Mouse (Mus musculus) hindbrain, embryonic 14.5 days (tissue): Measurements from ENCODE around the gene Tpp2. TPM values are rescaled to one million over a fixed set of nuclear protein-coding genes. Genes with fewer than 3 reads are reported as not detected.
A peak's percentile ranks its signal among the peaks of the same experiment; 100 is the strongest.

Experiments
- ATAC-seq: fragments of 200-750 bp; cut with Nextera tagmentation; 2 replicates; pipeline ENCODE4 v1.8.0; 2017; ENCODE audit warnings: moderate number of reproducible peaks, mild to moderate bottlenecking, moderate TSS enrichment, moderate library complexity; ENCODE audit not compliant: low FRiP score
- DNase-seq: peaks from one replicate; pipeline ENCODE4 v3.0.0-alpha.2; 2015; ENCODE audit warnings: low spot score
- H3K27ac ChIP-seq: fragments of 300-500 bp; sonication (generic); 2 replicates; pipeline ENCODE4 v1.5.1; 2014; ENCODE audit warnings: mild to moderate bottlenecking, moderate library complexity
- H3K27me3 ChIP-seq: fragments of 300-500 bp; sonication (generic); 2 replicates; pipeline ENCODE4 v1.6.1; 2014; ENCODE audit warnings: mild to moderate bottlenecking, low read length, mixed read lengths; ENCODE audit not compliant: control insufficient read depth, insufficient read depth
- H3K36me3 ChIP-seq: fragments of 300-500 bp; sonication (generic); replicated peaks from 2 replicates; pipeline ENCODE4 v1.6.1; 2014; ENCODE audit not compliant: control insufficient read depth, insufficient read depth
- H3K4me1 ChIP-seq: fragments of 300-500 bp; sonication (generic); replicated peaks from 2 replicates; pipeline ENCODE4 v1.6.1; 2014; ENCODE audit warnings: antibody characterized with exemption, low read length, mixed read lengths; ENCODE audit not compliant: control insufficient read depth, insufficient read depth
- H3K4me2 ChIP-seq: fragments of 300-500 bp; sonication (generic); replicated peaks from 2 replicates; pipeline ENCODE4 v1.6.1; 2014; ENCODE audit warnings: mild to moderate bottlenecking, moderate library complexity
- H3K4me3 ChIP-seq: fragments of 300-500 bp; sonication (generic); replicated peaks from 2 replicates; pipeline ENCODE4 v1.5.1; 2014; ENCODE audit warnings: mild to moderate bottlenecking, low read length
- H3K9ac ChIP-seq: fragments of 300-500 bp; sonication (generic); 2 replicates; pipeline ENCODE4 v1.6.1; 2014
- H3K9me3 ChIP-seq: fragments of 300-500 bp; sonication (generic); 2 replicates; pipeline ENCODE4 v1.6.1; 2016; ENCODE audit warnings: low read length; ENCODE audit not compliant: control insufficient read depth
- WGBS: fragments of 180-500 bp; shearing (Covaris S2); extraction: QIAGEN DNeasy Blood & Tissue Kit; methylation state at CpG from one replicate; pipeline ENCODE4 v1.1.7; 2014; 5-methylcytosine and 5-hydroxymethylcytosine counted together
- polyA plus RNA-seq: library from polyadenylated mRNA; unstranded; fragments of >200 nt; fragmentation: Nextera tagmentation; extraction: Ambion mirVana; gene quantifications from 2 replicates; pipeline ENCODE4 v1.2.1, GENCODE M21; 2014

Tpp2 gene
- polyA plus RNA-seq, 1 experiment from 2014 or later = 59.1 TPM

GRCm38 (mm10) chr1:43916854-43917253, 16.6 kb upstream of the Tpp2 start:
- no peak for ATAC-seq
- Histone ChIP-seq H3K4me3 (no peak overlapping the region), H3K36me3 (no peaks in the 10 kb centered on the region), H3K27ac (no peak overlapping the region), H3K4me1 (no peaks in the 10 kb centered on the region), H3K27me3 (no peaks in the 10 kb centered on the region), H3K4me2 (no peak overlapping the region), H3K9ac (no peak overlapping the region), H3K9me3 (no peaks in the 10 kb centered on the region)
- WGBS = 66% methylated on average over 2 of the region's 2 CpGs
- DNase-seq = no peak

- DNase-seq = no peak
- no peaks in the 10 kb centered on the region for H3K9me3 ChIP-seq
- WGBS = 2% methylated on average over 17 of the region's 17 CpGs
Measured at GRCm38 (mm10) chr1:43934416-43934810, 966 bp downstream of the Tpp2 start.

GRCm38 (mm10) chr1:43939310-43939709, 5.9 kb downstream of the Tpp2 start:
- no peak overlapping the region for H3K4me3 ChIP-seq
- no peak overlapping the region for H3K27ac ChIP-seq
- H3K9me3 ChIP-seq = no peaks in the 10 kb centered on the region
- peaks cover 22% of the 10 kb centered on the region for H3K36me3 ChIP-seq
- H3K4me2 ChIP-seq = no peak overlapping the region
- 95% methylated on average over 1 of the region's 1 CpGs for whole genome bisulfite sequencing
- H3K4me1 ChIP-seq = peaks cover 17% of the 10 kb centered on the region
- no peaks in the 10 kb centered on the region for H3K27me3 ChIP-seq
- DNase-seq (no peak), ATAC-seq (no peak)
- H3K9ac ChIP-seq = no peak overlapping the region

More at GRCm38 (mm10) chr1:43934416-43934810, 966 bp downstream of the Tpp2 start:
- H3K4me1 ChIP-seq = peaks cover 17% of the 10 kb centered on the region
- H3K4me2 ChIP-seq = peak overlapping the region; percentile 78
- H3K9ac ChIP-seq = peak overlapping the region; percentile 97
- H3K27me3 ChIP-seq = no peaks in the 10 kb centered on the region
- no peaks in the 10 kb centered on the region for H3K36me3 ChIP-seq
- peak overlapping the region; percentile 98 for H3K4me3 ChIP-seq
- no peak for ATAC-seq
- peak overlapping the region; percentile 91 for H3K27ac ChIP-seq

- Histone ChIP-seq H3K4me3 (no peak overlapping the region), H3K36me3 (peaks cover 28% of the 10 kb centered on the region), H3K9me3 (no peaks in the 10 kb centered on the region), H3K9ac (no peak overlapping the region), H3K27ac (no peak overlapping the region), H3K27me3 (no peaks in the 10 kb centered on the region), H3K4me1 (no peaks in the 10 kb centered on the region; the same call in 1 of the 2 replicates), H3K4me2 (no peak overlapping the region)
- 93% methylated on average over 7 of the region's 7 CpGs for WGBS
- no peak for ATAC-seq
- DNase-seq = no peak
Measured at GRCm38 (mm10) chr1:43941476-43942217, 8.2 kb downstream of the Tpp2 start.

- Histone ChIP-seq H3K4me1 (no peaks in the 10 kb centered on the region), H3K4me3 (no peak overlapping the region), H3K9me3 (no peaks in the 10 kb centered on the region), H3K27me3 (no peaks in the 10 kb centered on the region), H3K27ac (no peak overlapping the region), H3K9ac (no peak overlapping the region), H3K36me3 (peaks cover 28% of the 10 kb centered on the region), H3K4me2 (no peak overlapping the region)
- DNase-seq (no peak), ATAC-seq (no peak)
- WGBS = 94% methylated on average over 2 of the region's 2 CpGs
Measured at GRCm38 (mm10) chr1:43942814-43943213, 9.4 kb downstream of the Tpp2 start.

GRCm38 (mm10) chr1:43953679-43954078, 20.2 kb downstream of the Tpp2 start:
- 95% methylated on average over 3 of the region's 3 CpGs for WGBS
- peaks cover 59% of the 10 kb centered on the region for H3K36me3 ChIP-seq
- H3K4me2 ChIP-seq = no peak overlapping the region
- H3K9me3 ChIP-seq = no peaks in the 10 kb centered on the region
- DNase-seq (no peak), ATAC-seq (no peak)
- H3K27me3 ChIP-seq = no peaks in the 10 kb centered on the region
- H3K4me1 ChIP-seq = no peaks in the 10 kb centered on the region
- no peak overlapping the region for H3K9ac ChIP-seq
- H3K4me3 ChIP-seq = no peak overlapping the region
- H3K27ac ChIP-seq = no peak overlapping the region

- Histone ChIP-seq H3K27ac (no peak overlapping the region), H3K27me3 (no peaks in the 10 kb centered on the region), H3K4me1 (no peaks in the 10 kb centered on the region), H3K4me2 (no peak overlapping the region), H3K9ac (no peak overlapping the region), H3K36me3 (peaks cover 50% of the 10 kb centered on the region), H3K4me3 (no peak overlapping the region), H3K9me3 (no peaks in the 10 kb centered on the region)
- DNase-seq (no peak), ATAC-seq (no peak)
- 95% methylated on average over 4 of the region's 4 CpGs for WGBS
Measured at GRCm38 (mm10) chr1:43964381-43964780, 30.9 kb downstream of the Tpp2 start.

GRCm38 (mm10) chr1:43966756-43967155, 33.3 kb downstream of the Tpp2 start:
- Histone ChIP-seq H3K4me2 (no peak overlapping the region), H3K4me3 (no peak overlapping the region), H3K27me3 (no peaks in the 10 kb centered on the region), H3K9ac (no peak overlapping the region), H3K9me3 (no peaks in the 10 kb centered on the region), H3K4me1 (no peaks in the 10 kb centered on the region), H3K36me3 (peaks cover 51% of the 10 kb centered on the region), H3K27ac (no peak overlapping the region)
- ATAC-seq (no peak), DNase-seq (no peak)
- WGBS = 90% methylated on average over 4 of the region's 4 CpGs

- H3K27me3 ChIP-seq = no peaks in the 10 kb centered on the region
- no peak for DNase-seq
- peaks cover 69% of the 10 kb centered on the region for H3K36me3 ChIP-seq
- no peaks in the 10 kb centered on the region for H3K9me3 ChIP-seq
- no peaks in the 10 kb centered on the region for H3K4me1 ChIP-seq
- no peak overlapping the region for H3K4me3 ChIP-seq
- no peak overlapping the region for H3K4me2 ChIP-seq
- no peak for ATAC-seq
- 93% methylated on average over 3 of the region's 3 CpGs for WGBS
- H3K27ac ChIP-seq = no peak overlapping the region
- H3K9ac ChIP-seq = no peak overlapping the region
Measured at GRCm38 (mm10) chr1:43969361-43969760, 35.9 kb downstream of the Tpp2 start.

GRCm38 (mm10) chr1:43971089-43971488, 37.6 kb downstream of the Tpp2 start:
- Histone ChIP-seq H3K9me3 (no peaks in the 10 kb centered on the region), H3K4me3 (no peak overlapping the region), H3K27me3 (no peaks in the 10 kb centered on the region), H3K4me2 (no peak overlapping the region), H3K4me1 (no peaks in the 10 kb centered on the region), H3K27ac (no peak overlapping the region), H3K36me3 (peaks cover 78% of the 10 kb centered on the region), H3K9ac (no peak overlapping the region)
- WGBS = 80% methylated on average over 3 of the region's 3 CpGs
- DNase-seq = no peak
- ATAC-seq = no peak
